Mouse (Mus musculus) embryonic facial prominence, embryonic 14.5 days (tissue): ENCODE measurements at regions not wholly inside any gene's neighbourhood (a gene's known extent, or its start where the extent isn't known, plus 50 kb on each side); places are given as distances from the start of the nearest gene placed in this dataset.
"Not testable (repeated sequence)": the region's sequence is repeated elsewhere in the genome, so short reads cannot be mapped to it uniquely, and the experiment has no call there.

ENCODE experiments used
- ATAC-seq: fragments of 200-750 bp; cut with Nextera tagmentation; 2 replicates; pipeline ENCODE4 v1.8.0; 2017; ENCODE audit warnings: low read depth, moderate number of reproducible peaks, moderate TSS enrichment
- DNase-seq: peaks from one replicate; pipeline ENCODE4 v3.0.0-alpha.2; 2015; ENCODE audit warnings: low spot score
- H3K27ac ChIP-seq: fragments of 300-500 bp; sonication (generic); replicated peaks from 2 replicates; pipeline ENCODE4 v1.5.1; 2014; ENCODE audit warnings: low read depth, mild to moderate bottlenecking, low read length, moderate library complexity
- H3K27me3 ChIP-seq: fragments of 300-500 bp; sonication (generic); replicated peaks from 2 replicates; pipeline ENCODE4 v1.6.1; 2014; ENCODE audit warnings: low read length; ENCODE audit not compliant: control insufficient read depth, insufficient read depth
- H3K36me3 ChIP-seq: fragments of 300-500 bp; sonication (generic); 2 replicates; pipeline ENCODE4 v1.6.1; 2014; ENCODE audit warnings: low read length, mixed read lengths; ENCODE audit not compliant: control insufficient read depth, insufficient read depth
- H3K4me1 ChIP-seq: fragments of 300-500 bp; sonication (generic); 2 replicates; pipeline ENCODE4 v1.6.1; 2014; ENCODE audit warnings: antibody characterized with exemption, low read length; ENCODE audit not compliant: control insufficient read depth, insufficient read depth
- H3K4me2 ChIP-seq: fragments of 300-500 bp; sonication (generic); 2 replicates; pipeline ENCODE4 v1.6.1; 2014; ENCODE audit warnings: low read depth, mild to moderate bottlenecking, low read length, moderate library complexity, mixed read lengths
- H3K4me3 ChIP-seq: fragments of 300-500 bp; sonication (generic); 2 replicates; pipeline ENCODE4 v1.5.1; 2014; ENCODE audit warnings: low read depth, mild to moderate bottlenecking, low read length
- H3K9ac ChIP-seq: fragments of 300-500 bp; sonication (generic); 2 replicates; pipeline ENCODE4 v1.6.1; 2014; ENCODE audit warnings: low read depth, mild to moderate bottlenecking, low read length, moderate library complexity, mixed read lengths
- H3K9me3 ChIP-seq: fragments of 300-500 bp; sonication (generic); 2 replicates; pipeline ENCODE4 v1.6.1; 2016; ENCODE audit warnings: low read length; ENCODE audit not compliant: control insufficient read depth
- WGBS: fragments of 180-500 bp; shearing (Covaris S2); extraction: QIAGEN DNeasy Blood & Tissue Kit; methylation state at CpG from one replicate; pipeline ENCODE4 v1.1.7; 2014; 5-methylcytosine and 5-hydroxymethylcytosine counted together

- Histone ChIP-seq H3K27ac (no peak overlapping the region), H3K9me3 (no peaks in the 10 kb centered on the region), H3K4me1 (no peaks in the 10 kb centered on the region), H3K4me2 (no peak overlapping the region), H3K27me3 (no peaks in the 10 kb centered on the region), H3K36me3 (no peaks in the 10 kb centered on the region), H3K4me3 (no peak overlapping the region), H3K9ac (no peak overlapping the region)
- 69% methylated on average over 1 of the region's 1 CpGs for WGBS
- DNase-seq (no peak), ATAC-seq (no peak)
These were observed 159.5 kb upstream of the Klhl4 start for GRCm38 (mm10) chrX:114314586-114314985.

- no peaks in the 10 kb centered on the region for H3K4me1 ChIP-seq
- WGBS: 45% methylated on average over 1 of the region's 1 CpGs
- H3K4me3 ChIP-seq: no peak overlapping the region
- DNase-seq (peak; percentile 1), ATAC-seq (no peak)
- no peaks in the 10 kb centered on the region for H3K9me3 ChIP-seq
- no peak overlapping the region for H3K4me2 ChIP-seq
- no peaks in the 10 kb centered on the region for H3K27me3 ChIP-seq
- H3K27ac ChIP-seq: no peak overlapping the region
- no peak overlapping the region for H3K9ac ChIP-seq
- no peaks in the 10 kb centered on the region for H3K36me3 ChIP-seq
These were observed 149.8 kb upstream of the Klhl4 start for GRCm38 (mm10) chrX:114324285-114324684.

DNA sequence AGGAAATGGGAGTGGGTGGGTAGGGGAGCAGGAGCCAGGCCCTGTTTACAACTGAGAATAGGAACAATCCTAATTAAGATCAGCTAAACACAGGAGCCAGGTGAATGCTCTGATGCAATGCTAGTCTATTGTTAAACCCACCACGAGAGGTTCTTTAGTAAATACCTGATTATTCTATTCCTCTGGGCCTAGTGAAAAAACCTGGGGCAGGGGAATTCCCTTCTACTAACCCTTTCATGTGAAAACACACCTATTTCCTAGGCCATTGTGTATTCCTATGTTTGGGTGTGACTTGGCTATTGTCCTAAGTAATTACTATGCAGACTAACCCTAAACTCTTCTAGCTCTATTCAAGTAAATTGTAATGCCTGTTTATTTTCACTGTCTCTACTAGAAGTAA is 138.0 kb upstream of the Klhl4 start:
- not testable (repeated sequence) for ATAC-seq, H3K4me3 ChIP-seq, H3K27ac ChIP-seq, H3K4me2 ChIP-seq, DNase-seq, H3K4me1 ChIP-seq, H3K27me3 ChIP-seq, H3K9ac ChIP-seq, H3K9me3 ChIP-seq, H3K36me3 ChIP-seq
- 58% methylated on average over 1 of the region's 1 CpGs for WGBS

DNA sequence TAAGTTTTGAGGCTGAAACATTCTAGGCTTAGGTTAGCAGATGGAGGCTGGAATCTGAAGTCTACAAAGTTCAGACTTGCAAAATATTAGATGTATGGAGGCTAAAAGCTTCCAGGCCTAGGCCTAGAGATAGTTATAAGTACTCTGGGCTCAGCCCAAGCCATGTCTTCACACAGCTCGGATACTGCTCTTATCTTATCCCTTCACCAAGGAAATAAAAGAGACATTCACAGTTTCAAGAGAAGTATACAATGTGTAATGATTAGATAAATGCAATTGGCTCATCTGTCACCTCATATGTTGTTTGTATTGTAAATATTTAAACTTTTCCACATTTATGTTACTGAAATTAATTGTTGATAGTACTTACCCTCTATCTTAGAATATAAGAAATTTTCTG is 114.9 kb upstream of the Klhl4 start:
- no peak for DNase-seq
- no peaks in the 10 kb centered on the region for H3K27me3 ChIP-seq
- H3K27ac ChIP-seq: no peak overlapping the region
- H3K4me1 ChIP-seq: no peaks in the 10 kb centered on the region
- H3K9me3 ChIP-seq: no peaks in the 10 kb centered on the region
- H3K4me3 ChIP-seq: no peak overlapping the region
- no peak overlapping the region for H3K9ac ChIP-seq
- no peak for ATAC-seq
- 89% methylated on average over 1 of the region's 1 CpGs for WGBS
- H3K36me3 ChIP-seq: no peaks in the 10 kb centered on the region
- no peak overlapping the region for H3K4me2 ChIP-seq
